Mouse (Mus musculus) thymus, adult 2 months (tissue): Measurements from ENCODE around the gene Dennd5a.

Source experiments
- CTCF ChIP-seq: fragments of 200-500 bp; IDR thresholded peaks from 2 replicates; pipeline ENCODE4 v1.5.1; 2012; ENCODE audit warnings: mild to moderate bottlenecking, control low read depth, low read length, moderate library complexity, borderline replicate concordance; ENCODE audit not compliant: control insufficient read depth, poor library complexity, insufficient read depth; ENCODE audit errors: extremely low read depth
- POLR2A ChIP-seq: fragments of 200-500 bp; IDR thresholded peaks from 2 replicates; pipeline ENCODE4 v1.6.1; 2012; ENCODE audit warnings: mild to moderate bottlenecking, low read length, control low read depth, moderate library complexity; ENCODE audit not compliant: control insufficient read depth, poor library complexity, insufficient read depth; ENCODE audit errors: extremely low read depth

- TF ChIP-seq POLR2A (no peak), CTCF (no peak)
Observed at GRCm38 (mm10) chr7:109922889-109923288, 37.4 kb downstream of the Dennd5a start.
